Mouse (Mus musculus) ovary, adult 18-20 months (tissue): ENCODE measurements around the gene Fzd4.

Experiments
- DNase-seq: peaks from one replicate; pipeline ENCODE4 v3.0.0; 2022; ENCODE audit warnings: low spot score, mixed read lengths

The Fzd4 gene

DNA sequence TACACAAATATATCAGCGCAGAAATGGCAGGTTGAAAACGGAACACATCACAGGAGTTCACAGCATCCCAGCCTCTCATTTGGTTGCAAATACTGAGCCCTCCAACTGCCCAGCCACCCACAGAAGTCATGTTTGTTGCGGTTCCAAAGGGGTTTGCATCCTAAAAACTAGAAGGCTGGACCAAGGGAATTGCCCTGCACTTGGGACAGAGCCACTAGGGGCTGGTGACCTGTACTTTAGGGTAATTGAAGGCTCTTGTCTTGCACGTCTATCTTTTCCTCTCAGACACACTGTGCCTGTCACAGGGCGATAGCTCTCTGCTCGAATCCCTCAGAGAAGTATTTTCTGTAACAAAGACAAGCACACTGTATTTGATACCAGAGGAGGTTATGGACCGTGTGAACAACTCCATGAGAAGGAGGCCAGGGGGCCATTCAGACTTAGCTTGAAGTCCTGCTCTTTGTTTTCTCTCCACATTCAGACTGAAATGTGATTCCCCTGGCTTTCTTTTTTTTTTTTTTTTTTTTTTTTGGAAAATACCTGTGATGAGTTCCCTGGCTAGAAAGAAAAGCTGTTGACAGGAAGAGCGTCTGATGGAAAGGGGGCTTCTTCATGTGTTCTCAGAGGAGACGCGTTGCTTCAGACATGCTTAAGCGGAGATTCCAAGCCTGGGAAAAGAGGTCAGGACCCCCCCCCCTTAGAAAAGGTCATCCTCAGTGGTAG, 2.9 kb upstream of the Fzd4 start:
- no peak for DNase-seq

DNA sequence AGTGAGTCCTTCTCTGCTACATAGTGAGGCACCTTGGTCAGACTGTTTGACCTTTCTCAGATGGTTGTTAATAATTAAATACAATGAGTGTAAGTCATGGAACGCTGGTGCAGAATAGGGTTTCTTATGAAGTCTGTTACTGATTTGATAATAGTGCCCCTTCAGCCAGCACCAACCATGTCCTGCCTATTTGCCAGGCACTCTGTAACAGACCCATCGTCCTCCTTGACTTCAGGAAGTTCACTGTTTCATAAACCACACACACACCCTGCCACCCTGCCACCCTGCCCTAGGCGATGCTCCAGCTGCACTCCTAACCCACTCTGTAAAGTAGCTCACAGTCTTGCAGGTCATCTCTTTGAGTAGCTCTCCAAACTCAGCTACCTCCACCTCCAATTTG, 2.2 kb upstream of the Fzd4 start:
- DNase-seq, result no peak

DNA sequence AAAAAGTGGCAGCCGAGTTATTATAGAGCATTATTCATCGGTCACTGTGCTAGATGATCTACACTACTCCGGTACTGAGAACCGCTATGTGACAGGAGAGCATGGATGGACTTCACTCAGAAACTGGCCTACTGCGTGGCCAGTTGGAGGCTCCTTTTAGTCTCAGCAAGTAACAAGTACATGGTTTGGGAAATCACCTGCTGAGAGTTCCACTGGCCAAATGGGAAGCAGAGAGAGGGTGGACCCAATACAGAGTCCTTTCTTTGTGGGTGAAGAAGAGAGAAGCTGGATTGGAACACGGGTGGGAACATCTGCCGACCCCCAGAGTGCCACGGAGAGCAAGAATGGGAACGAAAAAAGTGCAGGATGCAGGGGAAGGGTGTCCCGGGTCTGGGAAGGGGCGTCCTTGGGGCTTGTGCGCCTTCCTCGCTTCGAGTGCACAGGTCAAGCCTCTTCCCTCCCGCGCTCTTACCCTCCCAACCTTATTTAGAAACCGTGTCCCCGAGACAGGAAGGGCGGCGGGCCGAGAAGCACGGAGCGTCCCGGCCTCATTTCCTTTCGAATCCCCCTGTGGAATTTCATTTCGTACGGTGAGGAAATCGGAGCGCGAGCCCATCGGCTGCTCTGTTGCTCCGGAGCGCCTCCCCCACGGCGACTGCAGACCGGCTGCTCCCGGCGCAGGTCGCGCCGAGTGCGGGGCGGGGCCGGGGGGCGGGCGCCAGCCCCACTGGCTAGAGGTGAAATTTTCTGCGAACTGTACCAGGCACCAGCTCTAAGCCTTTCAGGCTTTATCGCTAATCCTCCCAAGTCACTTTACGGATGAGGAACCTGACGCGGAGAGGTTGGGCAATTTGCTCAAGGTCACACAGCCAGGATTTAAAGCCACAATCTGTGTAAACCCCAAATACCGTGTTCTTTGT, 842 bp upstream of the Fzd4 start:
- peak; percentile 71 for DNase-seq

DNA sequence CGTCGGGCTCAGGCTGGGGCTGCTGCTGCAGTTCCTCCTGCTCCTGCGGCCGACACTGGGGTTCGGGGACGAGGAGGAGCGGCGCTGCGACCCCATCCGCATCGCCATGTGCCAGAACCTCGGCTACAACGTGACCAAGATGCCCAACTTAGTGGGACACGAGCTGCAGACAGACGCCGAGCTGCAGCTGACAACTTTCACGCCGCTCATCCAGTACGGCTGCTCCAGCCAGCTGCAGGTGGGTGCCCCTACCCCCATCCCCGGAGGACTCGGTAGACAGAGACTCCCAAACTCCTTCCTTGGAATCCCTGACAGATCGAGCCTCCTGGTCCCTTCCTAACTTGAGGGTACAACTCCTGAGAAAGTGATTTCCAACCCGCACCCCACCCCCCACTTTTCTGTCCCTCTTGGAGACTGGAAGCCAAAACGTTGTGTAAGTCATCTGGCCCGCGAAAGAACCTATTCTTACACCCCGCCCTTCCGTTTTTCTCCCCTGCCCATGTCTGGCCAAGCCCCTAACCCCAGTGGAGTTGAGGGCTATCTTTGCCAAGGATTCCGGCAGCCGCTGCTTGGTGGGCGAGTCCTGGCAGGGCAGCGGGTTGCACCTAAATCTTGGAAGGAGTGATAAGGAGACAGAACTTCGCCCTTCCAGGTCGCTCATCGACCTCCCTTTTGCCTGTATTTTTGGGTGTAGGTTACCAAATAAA, 732 bp downstream of the Fzd4 start:
- DNase-seq, result no peak

DNA sequence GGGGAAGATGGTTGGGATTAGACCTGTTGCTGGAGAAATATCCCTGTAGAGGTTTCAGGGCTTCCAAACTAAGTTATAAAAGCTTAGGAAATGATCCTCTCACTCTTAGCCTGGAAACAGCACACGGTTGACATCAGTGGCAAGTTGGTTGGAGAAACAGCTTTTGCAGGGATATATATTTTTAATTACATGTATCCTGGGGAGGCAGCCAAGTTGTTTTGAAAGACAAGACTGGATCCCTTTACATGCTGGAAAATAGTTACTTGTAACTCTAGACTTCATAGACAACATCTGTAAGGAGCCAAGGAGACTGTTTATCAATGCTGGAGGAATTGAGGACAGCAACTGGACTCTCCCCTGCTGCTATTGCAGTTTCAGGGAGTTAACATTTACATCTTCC, 1.9 kb downstream of the Fzd4 start:
- DNase-seq, result no peak

DNA sequence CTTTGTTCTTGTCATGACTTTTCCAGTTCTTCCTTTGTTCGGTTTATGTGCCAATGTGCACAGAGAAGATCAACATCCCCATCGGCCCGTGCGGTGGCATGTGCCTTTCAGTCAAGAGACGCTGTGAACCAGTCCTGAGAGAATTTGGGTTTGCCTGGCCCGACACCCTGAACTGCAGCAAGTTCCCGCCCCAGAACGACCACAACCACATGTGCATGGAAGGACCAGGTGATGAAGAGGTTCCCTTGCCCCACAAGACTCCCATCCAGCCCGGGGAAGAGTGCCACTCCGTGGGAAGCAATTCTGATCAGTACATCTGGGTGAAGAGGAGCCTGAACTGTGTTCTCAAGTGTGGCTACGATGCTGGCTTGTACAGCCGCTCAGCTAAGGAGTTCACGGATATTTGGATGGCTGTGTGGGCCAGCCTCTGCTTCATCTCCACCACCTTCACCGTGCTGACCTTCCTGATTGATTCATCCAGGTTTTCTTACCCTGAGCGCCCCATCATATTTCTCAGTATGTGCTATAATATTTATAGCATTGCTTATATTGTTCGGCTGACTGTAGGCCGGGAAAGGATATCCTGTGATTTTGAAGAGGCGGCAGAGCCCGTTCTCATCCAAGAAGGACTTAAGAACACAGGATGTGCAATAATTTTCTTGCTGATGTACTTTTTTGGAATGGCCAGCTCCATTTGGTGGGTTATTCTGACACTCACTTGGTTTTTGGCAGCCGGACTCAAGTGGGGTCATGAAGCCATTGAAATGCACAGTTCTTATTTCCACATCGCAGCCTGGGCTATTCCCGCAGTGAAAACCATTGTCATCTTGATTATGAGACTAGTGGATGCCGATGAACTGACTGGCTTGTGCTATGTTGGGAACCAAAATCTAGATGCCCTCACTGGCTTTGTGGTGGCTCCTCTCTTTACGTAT, 3.1 kb downstream of the Fzd4 start:
- DNase-seq, result no peak

DNA sequence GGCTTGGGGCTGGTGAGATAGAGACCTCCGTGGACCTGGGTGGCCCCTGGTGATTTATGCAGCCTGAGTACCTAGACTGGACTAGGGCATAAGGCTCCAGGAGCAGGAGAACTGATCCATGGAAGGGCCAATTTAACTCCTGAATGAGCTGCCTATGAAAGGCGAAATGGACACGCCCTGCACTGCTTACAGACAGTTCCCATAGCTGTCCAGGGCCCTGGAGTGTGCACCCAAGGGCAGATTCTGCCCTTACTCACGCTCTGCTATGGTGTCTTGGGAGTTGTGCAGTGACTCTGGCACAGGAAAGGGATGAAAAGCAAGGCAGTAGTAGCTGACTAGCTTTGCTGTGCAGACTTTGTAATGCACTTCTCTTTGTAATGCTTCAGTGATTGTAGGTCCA, 6.1 kb downstream of the Fzd4 start:
- DNase-seq, result no peak

DNA sequence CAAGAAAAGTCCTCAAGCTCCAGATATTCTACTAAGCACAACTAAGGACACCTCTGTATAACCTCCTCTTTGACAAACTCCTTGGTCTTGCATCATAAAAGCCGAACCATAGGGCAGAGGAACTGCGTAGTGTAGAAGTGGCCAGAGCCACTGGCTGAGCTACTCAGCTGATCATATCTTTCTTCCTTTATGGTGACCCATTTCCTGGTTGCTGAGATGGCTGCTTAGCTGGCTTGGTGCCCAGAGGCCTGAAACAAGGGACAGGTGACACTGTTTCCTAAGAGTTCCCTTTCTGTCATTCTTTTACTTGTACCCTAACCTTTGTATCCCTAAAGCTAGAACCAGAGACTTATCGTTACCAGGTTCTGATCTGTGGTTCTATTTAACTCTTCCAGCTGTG, 7.2 kb downstream of the Fzd4 start:
- no peak for DNase-seq

DNA sequence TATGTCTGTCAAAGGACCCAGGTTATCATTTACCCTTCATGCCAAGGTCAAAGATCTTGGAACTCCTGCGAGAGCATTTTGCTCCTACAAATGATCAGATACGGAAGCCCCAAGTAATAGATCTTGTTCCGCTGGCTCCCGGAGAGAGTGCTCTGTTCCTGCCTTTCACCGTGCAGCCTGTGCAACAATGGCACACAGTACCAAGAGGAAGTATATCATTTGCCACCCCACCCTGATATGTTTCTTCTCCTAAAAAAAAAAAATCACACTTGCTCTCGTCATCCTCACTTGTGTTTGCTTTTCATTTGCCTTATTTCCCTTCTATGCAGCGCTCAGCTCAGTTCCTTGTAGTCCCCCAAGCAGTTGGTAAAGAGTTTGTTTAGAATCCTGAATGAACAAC, 7.9 kb downstream of the Fzd4 start:
- no peak for DNase-seq

DNA sequence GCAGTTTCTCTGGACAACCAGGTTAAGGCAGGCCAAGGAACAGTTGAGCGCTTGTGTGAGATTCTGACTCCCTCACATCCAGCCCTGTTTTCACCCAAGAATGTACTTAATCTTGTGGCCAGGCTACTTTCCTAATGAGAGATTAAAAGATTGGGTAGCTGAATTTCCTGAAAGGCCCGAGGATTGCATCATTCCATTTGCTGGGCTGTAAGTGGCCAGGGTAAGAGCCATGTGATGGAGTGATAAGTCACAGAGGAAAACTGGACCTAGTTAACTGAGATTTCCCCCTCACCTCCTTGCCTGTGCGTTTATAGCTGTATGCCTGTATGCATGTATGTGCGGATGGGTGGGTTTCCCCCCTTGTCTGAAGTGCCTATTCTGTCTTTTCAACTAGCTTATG, 11.9 kb downstream of the Fzd4 start:
- no peak for DNase-seq

DNA sequence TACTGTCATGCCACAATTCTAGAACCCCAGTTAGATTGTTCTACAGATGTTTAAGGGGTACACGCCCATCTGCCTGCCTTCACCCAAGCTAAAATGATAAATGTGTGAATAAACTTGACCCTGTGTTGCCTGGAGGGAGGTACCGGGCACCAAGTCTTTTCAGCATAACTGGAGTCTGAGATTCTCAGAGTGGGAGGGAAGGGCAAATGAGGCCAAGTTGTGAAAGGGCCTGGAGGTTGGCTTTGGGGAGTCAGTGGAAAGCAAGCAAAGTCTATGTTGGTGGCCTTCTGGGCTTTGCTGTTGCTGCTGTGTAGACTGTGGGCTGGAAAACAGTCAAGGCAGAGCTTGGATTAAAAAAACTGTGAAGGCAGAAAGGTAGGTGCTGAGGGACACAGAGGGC, 13.6 kb downstream of the Fzd4 start:
- DNase-seq, result no peak

DNA sequence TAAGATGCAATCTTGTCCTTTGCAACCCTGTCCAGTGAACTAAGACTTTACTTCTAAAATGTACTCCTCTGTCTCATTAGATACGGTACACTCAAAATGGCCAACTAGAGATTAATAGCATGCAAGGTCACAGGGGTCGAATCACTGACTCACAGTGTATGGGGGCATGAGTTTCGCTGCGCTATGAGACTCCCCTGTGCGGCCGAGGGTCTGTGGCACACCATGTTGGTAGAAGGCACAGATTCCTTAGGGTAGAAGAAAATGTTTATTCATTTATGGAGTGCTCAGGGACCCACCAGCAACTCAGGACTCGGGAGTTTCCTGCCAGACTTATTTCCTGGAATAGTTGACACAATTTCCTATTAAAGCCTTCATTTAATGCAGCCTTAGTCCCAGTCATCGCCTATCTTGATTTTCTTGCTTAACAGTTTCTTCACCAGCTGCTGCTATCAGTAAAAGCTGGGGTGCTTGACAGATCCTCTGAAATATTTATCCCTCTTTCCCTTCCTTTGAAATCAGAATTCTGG, 14.0 kb downstream of the Fzd4 start:
- DNase-seq, result no peak

DNA sequence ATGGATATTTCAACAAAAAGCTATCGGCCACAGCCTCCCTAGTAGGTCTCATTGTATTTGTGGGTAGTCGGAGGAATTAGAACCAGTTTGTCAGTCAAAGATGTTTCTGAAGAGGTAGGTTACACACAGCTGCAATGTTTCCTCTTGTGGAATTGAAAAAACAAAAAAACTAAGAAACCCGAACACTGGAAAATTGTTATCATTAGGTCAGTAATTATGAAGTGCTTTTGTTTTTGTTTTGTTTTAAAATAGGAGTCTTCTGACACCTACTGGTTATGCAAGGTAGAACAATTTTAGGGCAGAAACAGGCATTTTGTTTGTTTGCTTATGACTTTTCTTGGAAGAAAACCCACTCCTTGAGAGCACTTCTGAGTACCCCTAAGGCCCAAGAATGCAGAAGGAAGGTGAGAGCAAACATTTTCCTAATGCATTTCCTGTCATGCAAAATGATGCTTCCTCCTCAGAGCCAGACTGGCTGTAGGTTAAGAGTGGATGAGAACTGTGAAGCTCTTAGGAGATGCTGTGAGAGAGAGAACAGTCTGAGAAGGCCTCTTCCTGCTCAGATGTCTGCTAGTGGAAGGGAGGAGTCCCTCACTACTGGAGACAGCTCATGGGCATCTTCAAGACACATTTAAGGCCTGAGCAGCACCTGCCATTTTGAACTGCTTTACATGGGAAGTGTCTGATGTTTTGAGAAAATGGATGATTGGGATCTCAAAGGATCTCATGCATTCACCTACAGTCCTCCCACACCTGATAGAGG, 14.9 kb downstream of the Fzd4 start:
- DNase-seq, result no peak

DNA sequence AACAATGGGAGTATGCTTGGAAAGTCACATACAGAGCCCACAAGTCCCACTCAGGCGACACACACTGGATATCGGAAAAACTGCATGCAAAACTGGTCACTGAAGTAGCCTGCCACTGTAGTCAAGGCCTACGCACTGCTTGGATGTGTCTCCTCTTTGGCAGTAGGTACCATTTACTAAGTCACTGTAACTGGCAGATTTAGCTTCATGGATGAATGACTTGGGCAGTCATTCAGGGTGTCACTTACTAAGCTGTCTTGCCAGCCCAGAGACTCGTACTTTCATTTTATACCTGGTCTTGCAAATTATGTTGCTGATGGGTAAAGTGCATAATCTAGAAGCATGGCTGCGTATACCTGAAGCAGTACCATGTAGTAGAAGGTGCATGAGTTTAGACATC, 17.1 kb downstream of the Fzd4 start:
- DNase-seq, result no peak

DNA sequence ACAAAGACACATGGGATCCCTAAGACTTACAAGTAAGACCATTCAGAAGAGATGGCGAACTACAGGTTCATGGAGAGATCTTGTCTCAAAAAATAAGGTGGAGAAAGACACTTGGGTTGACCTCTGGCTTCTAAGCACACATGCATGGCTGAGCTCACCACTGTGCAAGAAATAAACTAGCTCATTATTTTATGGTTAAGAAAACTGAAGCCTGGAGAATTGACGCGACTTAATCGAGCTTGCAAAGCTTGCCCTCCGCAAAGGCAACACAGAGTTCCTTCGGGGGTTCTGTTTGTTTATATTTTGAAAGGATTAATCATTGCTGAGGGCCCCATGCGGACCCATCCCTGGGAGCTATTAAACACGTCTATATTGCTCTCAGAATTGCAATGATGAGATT, 18.5 kb downstream of the Fzd4 start:
- no peak for DNase-seq

DNA sequence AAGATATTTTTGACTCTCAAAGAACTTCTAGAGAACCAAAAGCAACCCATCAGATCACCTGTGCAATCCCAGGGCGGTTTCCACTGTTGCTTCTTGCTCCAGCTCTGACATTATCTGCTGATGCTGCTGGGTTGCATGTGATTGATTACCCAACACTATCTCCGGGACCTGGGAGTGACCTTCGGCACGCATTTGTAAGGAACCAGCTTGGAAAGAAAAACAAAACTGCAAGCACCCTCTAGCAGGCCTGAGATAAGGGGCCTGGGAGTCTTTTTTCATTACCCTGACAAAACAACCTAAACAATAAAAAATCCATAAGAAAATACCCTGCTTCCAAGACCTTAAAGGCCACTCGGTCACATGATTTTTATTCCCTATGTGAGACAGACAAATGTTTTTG, 19.0 kb downstream of the Fzd4 start:
- DNase-seq, result no peak

DNA sequence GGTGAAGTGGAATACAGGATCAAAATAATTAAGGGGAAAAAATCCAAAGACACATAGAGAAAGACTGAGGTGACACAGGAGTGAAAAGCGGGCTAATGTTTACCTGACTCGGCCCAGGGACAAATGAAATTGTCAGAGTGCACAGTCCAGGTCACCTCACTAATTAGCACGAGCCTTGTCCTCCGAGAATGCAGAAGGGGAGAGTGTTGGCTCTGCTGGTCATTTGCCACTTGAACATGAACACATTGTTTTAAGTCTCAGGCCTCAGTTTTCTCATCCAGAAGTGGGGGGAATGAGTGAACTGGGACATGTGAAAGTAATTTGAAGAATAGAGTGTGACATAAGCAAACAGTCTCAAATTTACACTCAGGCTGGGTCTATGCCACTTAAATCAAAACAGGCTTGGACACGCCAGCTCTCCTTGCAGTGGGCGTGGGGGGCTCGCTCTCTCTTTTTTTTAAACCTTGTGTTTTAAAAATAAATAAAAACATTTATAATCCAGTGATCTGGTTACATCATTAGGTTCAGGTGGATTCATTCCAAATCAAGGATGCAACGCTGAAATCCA, 19.6 kb downstream of the Fzd4 start:
- no peak for DNase-seq

DNA sequence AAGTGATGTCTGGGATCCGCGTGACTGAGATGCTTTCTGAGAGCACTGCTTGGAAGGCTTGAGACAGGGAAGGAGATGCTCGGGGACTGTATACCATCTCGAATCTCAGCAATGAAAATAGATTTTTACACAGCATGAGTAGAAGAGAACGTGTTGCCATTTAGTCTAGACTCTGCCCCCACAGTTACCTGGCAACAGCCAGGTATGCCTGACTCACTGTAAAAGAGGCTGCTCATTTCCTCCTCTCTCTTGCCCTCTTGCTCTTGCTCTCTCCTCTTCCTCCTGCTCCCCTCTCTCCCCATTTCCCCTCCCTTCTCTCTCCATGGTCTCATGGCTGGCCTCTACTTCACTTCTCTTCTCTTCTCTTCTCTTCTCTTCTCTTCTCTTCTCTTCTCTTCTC, 20.5 kb downstream of the Fzd4 start:
- no peak for DNase-seq

DNA sequence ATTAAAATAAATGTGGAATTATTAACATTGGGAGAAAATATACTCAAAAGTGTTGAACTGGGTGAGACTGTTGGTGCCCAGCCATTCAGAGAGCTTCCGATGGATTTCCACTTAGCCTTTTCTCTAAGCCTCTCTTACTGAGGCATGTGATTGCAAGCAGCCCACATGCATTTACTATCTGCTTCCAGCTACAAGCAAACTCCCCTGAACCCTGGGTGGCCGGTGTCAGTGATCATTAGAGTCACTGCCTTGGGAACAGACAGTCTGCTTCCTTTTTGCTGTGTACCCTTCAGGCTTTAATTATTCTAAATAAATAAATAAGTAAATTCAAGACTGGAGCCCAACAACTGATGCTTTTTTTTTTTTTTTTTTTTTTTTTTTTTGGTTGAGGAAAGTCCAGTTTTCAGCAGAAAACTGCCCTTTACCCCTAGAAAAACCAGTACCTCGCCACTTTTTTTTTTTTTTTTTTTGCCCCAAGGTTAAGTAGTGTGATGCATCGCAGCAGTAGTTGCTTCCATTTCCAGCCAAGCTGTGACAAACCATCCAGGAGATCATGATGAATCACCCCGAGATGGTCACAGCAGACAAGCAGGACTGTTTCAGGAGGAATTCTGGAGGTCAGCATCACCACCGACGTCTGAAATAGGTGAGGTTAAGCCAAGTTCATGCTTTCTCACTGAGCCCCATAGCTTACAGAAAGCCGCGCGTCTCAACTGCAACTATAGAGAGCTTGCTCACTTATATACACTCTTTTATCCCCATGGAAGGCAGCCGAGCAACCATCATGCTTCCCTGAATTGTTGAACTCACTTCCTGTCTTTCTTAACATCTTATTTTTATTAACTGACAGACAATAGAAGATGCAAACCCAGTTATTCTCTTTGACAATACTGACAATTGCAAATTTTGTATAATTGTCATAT, 21.9 kb downstream of the Fzd4 start:
- DNase-seq, result no peak
